Mouse (Mus musculus): Measurements from ENCODE around the gene Gm47959. TPM values are rescaled to one million over a fixed set of nuclear protein-coding genes. Genes with fewer than 3 reads are reported as not detected.
"Not testable (repeated sequence)": the region's sequence is repeated elsewhere in the genome, so short reads cannot be mapped to it uniquely, and the experiment has no call there.

Gene Gm47959
- 1.7 and 2.1 TPM in 2 replicates for polyA plus RNA-seq (2015; fragmentation: Nextera tagmentation; extraction: Ambion mirVana)

DNA sequence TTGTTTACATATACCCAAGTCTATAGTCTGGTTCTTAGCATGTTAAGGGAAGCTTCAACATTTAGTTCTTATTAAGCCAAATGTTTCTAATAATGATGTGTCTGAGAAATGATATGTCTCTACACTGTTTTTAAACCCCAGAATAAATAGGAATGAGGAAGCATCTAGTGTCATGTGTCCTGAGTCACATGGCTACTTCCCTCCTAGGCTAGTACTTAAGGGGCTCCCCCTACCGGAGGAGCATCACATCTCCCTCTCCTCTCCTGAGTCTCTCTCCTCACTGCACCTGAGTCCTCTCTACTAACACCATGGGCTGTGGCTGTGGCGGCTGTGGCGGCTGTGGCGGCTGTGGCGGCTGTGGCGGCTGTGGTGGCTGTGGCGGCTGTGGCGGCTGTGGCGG is at the start of gene Gm47959:
Gene Gm47959 (plus strand): TSS at position 243 of the 400 bp plus-strand sequence.
- ATAC-seq (ENCODE audit: insufficient number of reproducible peaks, low FRiP score, low TSS enrichment, low read depth); H3K27ac ChIP-seq (replicated peaks); H3K36me3 ChIP-seq; H3K4me1 ChIP-seq; H3K4me2 ChIP-seq (replicated peaks); H3K9me3 ChIP-seq (replicated peaks); H3K4me3 ChIP-seq (replicated peaks); H3K27me3 ChIP-seq; H3K9ac ChIP-seq: not testable (repeated sequence)
- WGBS: 98% methylated on average over 6 of the region's 9 CpGs

DNA sequence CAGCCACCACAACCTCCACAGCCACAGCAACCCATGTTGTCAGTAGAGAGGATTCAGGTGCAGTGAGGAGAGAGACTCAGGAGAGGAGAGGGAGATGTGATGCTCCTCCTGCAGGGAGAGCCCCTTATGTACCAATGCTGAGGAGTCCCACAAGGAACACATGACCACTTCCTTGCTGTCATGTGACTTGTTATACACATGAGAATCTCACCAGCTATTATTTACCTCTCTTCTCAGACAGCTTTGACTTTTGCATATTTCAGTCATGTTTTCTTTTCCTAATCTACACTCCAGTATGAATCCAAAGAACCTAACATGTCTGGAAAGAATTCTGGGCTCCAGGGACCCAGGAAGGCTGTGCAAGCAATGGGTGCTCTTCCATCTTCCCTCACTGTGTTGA is 44.4 kb upstream of the Gm47959 start, which contains the start of gene Gm7544:
Gene Gm7544 (minus strand): TSS at position 101 of the 400 bp plus-strand sequence.
- H3K4me1 ChIP-seq; H3K27me3 ChIP-seq; H3K27ac ChIP-seq (replicated peaks); H3K4me2 ChIP-seq (replicated peaks); H3K36me3 ChIP-seq; H3K9ac ChIP-seq; ATAC-seq (ENCODE audit: insufficient number of reproducible peaks, low FRiP score, low TSS enrichment, low read depth); H3K4me3 ChIP-seq (replicated peaks); H3K9me3 ChIP-seq (replicated peaks): not testable (repeated sequence)

DNA sequence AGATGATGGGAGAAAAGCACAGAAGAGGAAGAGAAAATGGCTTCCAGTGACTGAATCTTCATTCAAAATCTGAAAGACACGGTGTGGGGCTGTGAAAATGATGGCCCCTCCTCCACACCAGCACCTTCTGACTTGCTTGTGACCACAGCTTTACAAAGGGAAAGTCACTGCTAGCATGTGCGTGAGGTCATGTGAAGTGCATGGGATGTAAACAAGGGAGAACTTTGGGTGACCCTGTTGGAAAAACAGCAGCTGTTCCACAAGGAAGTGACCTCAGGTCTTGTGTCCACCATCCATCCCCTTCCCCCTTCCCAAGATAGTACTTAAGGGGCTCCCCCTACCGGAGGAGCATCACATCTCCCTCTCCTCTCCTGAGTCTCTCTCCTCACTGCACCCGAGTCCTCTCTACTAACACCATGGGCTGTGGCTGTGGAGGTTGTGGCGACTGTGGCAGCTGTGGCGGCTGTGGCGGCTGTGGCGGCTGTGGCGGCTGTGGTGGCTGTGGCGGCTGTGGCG is 40.4 kb upstream of the Gm47959 start, which contains the start of gene Gm47955:
Gene Gm47955 (plus strand): TSS at position 417 of the 516 bp plus-strand sequence.
- H3K27me3 ChIP-seq: no peaks in the 10 kb centered on the region
- H3K36me3 ChIP-seq: no peaks in the 10 kb centered on the region
- no peak for ATAC-seq (ENCODE audit: insufficient number of reproducible peaks, low FRiP score, low TSS enrichment, low read depth)
- H3K4me2 ChIP-seq (replicated peaks): no peak within 1 kb of the TSS
- no peak within 1 kb of the TSS for H3K4me3 ChIP-seq (replicated peaks)
- H3K9ac ChIP-seq: no peak within 1 kb of the TSS
- H3K27ac ChIP-seq (replicated peaks): no peak within 1 kb of the TSS
- no peaks in the 10 kb centered on the region for H3K4me1 ChIP-seq
- no peaks in the 10 kb centered on the region for H3K9me3 ChIP-seq (replicated peaks)
- WGBS: 94% methylated on average over 11 of the region's 11 CpGs

DNA sequence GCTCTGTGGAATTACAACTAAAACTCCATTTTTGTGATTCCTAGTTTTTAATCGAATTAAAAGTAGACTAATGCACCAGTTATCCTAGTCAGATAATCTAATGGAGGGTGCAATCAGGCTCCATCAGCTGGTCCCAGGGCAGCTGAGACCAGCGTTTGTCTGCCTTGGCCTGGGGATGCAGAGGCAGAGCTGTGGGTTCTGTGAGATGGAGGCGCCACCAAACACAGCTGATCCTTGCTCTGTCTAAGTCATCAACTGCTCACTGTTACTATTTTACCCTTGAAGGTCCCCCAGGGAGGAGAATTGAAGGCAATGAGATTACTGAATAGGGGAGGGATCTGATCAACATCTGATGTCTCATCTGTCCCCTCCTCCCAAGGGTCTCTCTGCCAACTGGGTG is 33.9 kb upstream of the Gm47959 start:
- Histone ChIP-seq H3K27ac (replicated peaks) (no peak overlapping the region), H3K4me2 (replicated peaks) (no peak overlapping the region), H3K36me3 (no peaks in the 10 kb centered on the region), H3K9ac (no peak overlapping the region), H3K9me3 (replicated peaks) (no peaks in the 10 kb centered on the region), H3K4me3 (replicated peaks) (no peak overlapping the region), H3K27me3 (no peaks in the 10 kb centered on the region), H3K4me1 (no peaks in the 10 kb centered on the region)
- 66% methylated on average over 3 of the region's 3 CpGs for WGBS
- ATAC-seq (ENCODE audit: insufficient number of reproducible peaks, low FRiP score, low TSS enrichment, low read depth): no peak

DNA sequence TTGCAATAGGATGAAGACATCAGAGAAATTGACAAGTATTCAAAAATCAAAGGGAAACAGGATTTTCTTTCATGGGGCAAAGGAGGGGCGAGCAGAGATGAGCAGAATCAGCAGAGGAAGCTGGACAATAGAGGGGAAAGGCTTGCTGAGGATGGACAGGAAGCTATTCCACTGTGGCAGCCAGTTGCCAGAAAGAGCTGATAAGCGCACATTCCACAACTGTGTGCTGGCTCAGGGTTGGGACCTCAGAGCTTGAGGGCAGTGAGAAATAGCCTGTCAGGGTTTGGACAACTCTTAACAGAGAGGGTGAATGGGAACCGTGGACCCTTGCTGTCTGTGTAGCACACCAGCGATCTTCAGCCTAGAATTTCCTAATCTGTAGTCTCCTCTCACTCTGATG is 28.3 kb upstream of the Gm47959 start:
- Histone ChIP-seq H3K27ac (replicated peaks) (no peak overlapping the region), H3K4me3 (replicated peaks) (no peak overlapping the region), H3K27me3 (no peaks in the 10 kb centered on the region), H3K4me2 (replicated peaks) (no peak overlapping the region), H3K4me1 (no peaks in the 10 kb centered on the region), H3K36me3 (no peaks in the 10 kb centered on the region), H3K9me3 (replicated peaks) (no peaks in the 10 kb centered on the region), H3K9ac (no peak overlapping the region)
- 46% methylated on average over 4 of the region's 4 CpGs for WGBS
- ATAC-seq (ENCODE audit: insufficient number of reproducible peaks, low FRiP score, low TSS enrichment, low read depth): no peak

- H3K9me3 ChIP-seq (replicated peaks): no peaks in the 10 kb centered on the region
- no peaks in the 10 kb centered on the region for H3K4me1 ChIP-seq
- no peaks in the 10 kb centered on the region for H3K36me3 ChIP-seq
- no peak overlapping the region for H3K9ac ChIP-seq
- no peaks in the 10 kb centered on the region for H3K27me3 ChIP-seq
- H3K27ac ChIP-seq (replicated peaks): no peak overlapping the region
- no peak for ATAC-seq (ENCODE audit: insufficient number of reproducible peaks, low FRiP score, low TSS enrichment, low read depth)
- H3K4me2 ChIP-seq (replicated peaks): no peak overlapping the region
- 76% methylated on average over 1 of the region's 1 CpGs for WGBS
- no peak overlapping the region for H3K4me3 ChIP-seq (replicated peaks)
Observed at GRCm38 (mm10) chr1:82973244-82973643, 27.1 kb upstream of the Gm47959 start.

GRCm38 (mm10) chr1:82973901-82974300 is 26.4 kb upstream of the Gm47959 start:
- no peaks in the 10 kb centered on the region for H3K36me3 ChIP-seq
- no peaks in the 10 kb centered on the region for H3K4me1 ChIP-seq
- no peak overlapping the region for H3K4me2 ChIP-seq (replicated peaks)
- no peak overlapping the region for H3K27ac ChIP-seq (replicated peaks)
- no peak overlapping the region for H3K4me3 ChIP-seq (replicated peaks)
- ATAC-seq (ENCODE audit: insufficient number of reproducible peaks, low FRiP score, low TSS enrichment, low read depth): no peak
- H3K9ac ChIP-seq: no peak overlapping the region
- no peaks in the 10 kb centered on the region for H3K27me3 ChIP-seq
- WGBS: 63% methylated on average over 6 of the region's 6 CpGs
- H3K9me3 ChIP-seq (replicated peaks): no peaks in the 10 kb centered on the region

- ATAC-seq (ENCODE audit: insufficient number of reproducible peaks, low FRiP score, low TSS enrichment, low read depth): no peak
- H3K27ac ChIP-seq (replicated peaks): no peak overlapping the region
- no peaks in the 10 kb centered on the region for H3K27me3 ChIP-seq
- H3K4me3 ChIP-seq (replicated peaks): no peak overlapping the region
- WGBS: 86% methylated on average over 9 of the region's 9 CpGs
- no peaks in the 10 kb centered on the region for H3K9me3 ChIP-seq (replicated peaks)
- H3K9ac ChIP-seq: no peak overlapping the region
- no peaks in the 10 kb centered on the region for H3K36me3 ChIP-seq
- H3K4me2 ChIP-seq (replicated peaks): no peak overlapping the region
- no peaks in the 10 kb centered on the region for H3K4me1 ChIP-seq
Observed at GRCm38 (mm10) chr1:82974342-82974741, 26.0 kb upstream of the Gm47959 start.

DNA sequence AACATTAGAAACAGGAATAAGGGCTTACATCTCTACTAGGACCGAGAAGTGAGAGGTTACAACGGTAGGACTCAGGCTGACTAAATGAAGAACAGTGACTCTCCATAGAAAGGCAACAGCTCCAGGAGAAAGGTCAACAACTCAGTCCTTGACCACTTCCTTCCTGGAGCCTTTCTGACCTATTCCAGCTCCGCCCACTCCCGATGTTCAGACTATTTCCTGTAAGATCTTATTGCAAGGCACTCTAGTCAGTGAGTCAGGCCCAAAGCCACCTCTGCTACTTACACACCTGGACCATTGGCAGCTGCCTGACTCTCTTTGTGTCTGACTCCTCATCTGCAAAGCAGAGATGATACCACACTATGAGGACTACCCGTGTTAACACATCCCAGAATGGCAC is 24.6 kb upstream of the Gm47959 start:
- Histone ChIP-seq H3K4me1 (no peaks in the 10 kb centered on the region), H3K27me3 (no peaks in the 10 kb centered on the region), H3K27ac (replicated peaks) (no peak overlapping the region), H3K4me3 (replicated peaks) (no peak overlapping the region), H3K4me2 (replicated peaks) (no peak overlapping the region), H3K36me3 (no peaks in the 10 kb centered on the region), H3K9ac (no peak overlapping the region), H3K9me3 (replicated peaks) (no peaks in the 10 kb centered on the region)
- ATAC-seq (ENCODE audit: insufficient number of reproducible peaks, low FRiP score, low TSS enrichment, low read depth): no peak
- 68% methylated on average over 5 of the region's 5 CpGs for WGBS

- Histone ChIP-seq H3K4me3 (replicated peaks) (no peak overlapping the region), H3K9me3 (replicated peaks) (no peaks in the 10 kb centered on the region), H3K27ac (replicated peaks) (no peak overlapping the region), H3K27me3 (no peaks in the 10 kb centered on the region), H3K4me2 (replicated peaks) (no peak overlapping the region), H3K36me3 (no peaks in the 10 kb centered on the region), H3K4me1 (no peaks in the 10 kb centered on the region), H3K9ac (no peak overlapping the region)
- ATAC-seq (ENCODE audit: insufficient number of reproducible peaks, low FRiP score, low TSS enrichment, low read depth): no peak
Observed at GRCm38 (mm10) chr1:82977840-82978239, 22.5 kb upstream of the Gm47959 start.

DNA sequence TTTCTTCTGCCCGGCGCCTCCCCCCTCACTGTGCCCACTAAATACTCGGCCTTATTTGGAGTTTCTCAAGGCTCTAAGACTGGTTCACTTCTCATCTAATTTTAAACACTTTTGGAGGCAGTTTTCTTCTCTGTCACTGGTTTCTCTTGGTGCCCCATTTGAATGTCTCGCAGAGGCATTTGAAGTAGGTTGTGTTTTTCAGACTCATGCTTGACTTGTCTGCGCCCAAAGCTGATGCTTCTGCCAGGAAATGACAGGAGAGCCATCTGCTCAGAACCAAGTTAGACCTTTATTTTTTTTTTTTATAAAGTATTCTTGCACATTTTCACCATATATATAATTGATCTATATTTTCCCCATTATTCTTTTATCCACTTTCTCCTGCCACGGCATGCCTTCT is 13.6 kb upstream of the Gm47959 start:
- H3K9me3 ChIP-seq (replicated peaks): no peaks in the 10 kb centered on the region
- WGBS: 87% methylated on average over 6 of the region's 6 CpGs
- H3K9ac ChIP-seq: no peak overlapping the region
- no peak for ATAC-seq (ENCODE audit: insufficient number of reproducible peaks, low FRiP score, low TSS enrichment, low read depth)
- no peaks in the 10 kb centered on the region for H3K27me3 ChIP-seq
- no peaks in the 10 kb centered on the region for H3K4me1 ChIP-seq
- no peak overlapping the region for H3K4me2 ChIP-seq (replicated peaks)
- H3K27ac ChIP-seq (replicated peaks): no peak overlapping the region
- H3K4me3 ChIP-seq (replicated peaks): no peak overlapping the region
- H3K36me3 ChIP-seq: no peaks in the 10 kb centered on the region

GRCm38 (mm10) chr1:82987530-82988198 is 12.7 kb upstream of the Gm47959 start:
- H3K9ac ChIP-seq: no peak overlapping the region
- H3K27ac ChIP-seq (replicated peaks): no peak overlapping the region
- H3K4me2 ChIP-seq (replicated peaks): no peak overlapping the region
- ATAC-seq (ENCODE audit: insufficient number of reproducible peaks, low FRiP score, low TSS enrichment, low read depth): no peak
- no peaks in the 10 kb centered on the region for H3K4me1 ChIP-seq
- no peak overlapping the region for H3K4me3 ChIP-seq (replicated peaks)
- H3K36me3 ChIP-seq: no peaks in the 10 kb centered on the region
- no peaks in the 10 kb centered on the region for H3K27me3 ChIP-seq
- WGBS: 24% methylated on average over 4 of the region's 4 CpGs
- no peaks in the 10 kb centered on the region for H3K9me3 ChIP-seq (replicated peaks)
